Mouse (Mus musculus) brain, embryonic 14.5 days (tissue): ENCODE data around the gene Ppp3ca. TPM values are rescaled to one million over a fixed set of nuclear protein-coding genes. Genes with fewer than 3 reads are reported as not detected.
A peak's percentile ranks its signal among the peaks of the same experiment; 100 is the strongest.

Experiments used
- DNase-seq: peaks from one replicate; pipeline ENCODE4 v3.0.0-alpha.2; 2011; ENCODE audit warnings: low read depth
- CTCF ChIP-seq: fragments of 200-500 bp; IDR thresholded peaks from 2 replicates; pipeline ENCODE4 v1.5.1; 2012; ENCODE audit warnings: inconsistent platforms, mild to moderate bottlenecking, moderate library complexity, borderline replicate concordance; ENCODE audit not compliant: insufficient read depth, insufficient read length; ENCODE audit errors: extremely low read depth
- POLR2A ChIP-seq: fragments of 200-500 bp; IDR thresholded peaks from 2 replicates; pipeline ENCODE4 v1.6.1; 2012; ENCODE audit warnings: mild to moderate bottlenecking, inconsistent platforms, borderline replicate concordance; ENCODE audit not compliant: poor library complexity, insufficient read depth, insufficient read length, severe bottlenecking; ENCODE audit errors: extremely low read depth
- polyA plus RNA-seq: library from polyadenylated mRNA; depleted of rRNA; stranded (reverse); fragments of >200 nt; gene quantifications from 2 replicates; pipeline ENCODE4 v1.2.3, GENCODE M21; 2012

The Ppp3ca gene
- polyA plus RNA-seq, 1 experiment: 78.6 TPM

DNA sequence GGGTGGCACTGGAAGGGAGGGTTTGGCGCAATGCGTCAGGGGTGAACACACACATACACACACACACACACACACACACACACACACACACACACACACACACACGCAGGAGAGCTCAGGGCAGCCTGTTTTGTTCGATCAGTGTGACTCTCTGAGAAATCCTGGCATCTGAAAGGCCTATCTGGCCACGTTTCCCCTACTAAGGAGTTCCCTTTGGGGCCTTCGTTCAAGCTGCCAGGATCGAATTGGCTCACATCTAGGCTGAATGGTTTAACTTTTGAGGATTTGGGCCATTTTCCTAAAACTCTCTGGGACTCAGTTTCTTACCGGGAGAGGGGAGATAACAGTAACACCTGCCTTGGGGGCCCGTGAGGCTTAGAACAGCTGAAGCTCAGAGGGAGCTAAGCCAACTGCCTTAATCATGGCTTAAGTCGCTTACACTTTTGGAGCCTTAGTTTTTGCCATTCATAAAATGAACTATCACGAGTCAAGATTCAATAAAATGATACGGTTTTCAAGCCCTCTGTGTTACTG, 160.8 kb downstream of the Ppp3ca start:
- DNase-seq: peak; percentile 60
- no peak for TF ChIP-seq POLR2A
- no peak for TF ChIP-seq CTCF

DNA sequence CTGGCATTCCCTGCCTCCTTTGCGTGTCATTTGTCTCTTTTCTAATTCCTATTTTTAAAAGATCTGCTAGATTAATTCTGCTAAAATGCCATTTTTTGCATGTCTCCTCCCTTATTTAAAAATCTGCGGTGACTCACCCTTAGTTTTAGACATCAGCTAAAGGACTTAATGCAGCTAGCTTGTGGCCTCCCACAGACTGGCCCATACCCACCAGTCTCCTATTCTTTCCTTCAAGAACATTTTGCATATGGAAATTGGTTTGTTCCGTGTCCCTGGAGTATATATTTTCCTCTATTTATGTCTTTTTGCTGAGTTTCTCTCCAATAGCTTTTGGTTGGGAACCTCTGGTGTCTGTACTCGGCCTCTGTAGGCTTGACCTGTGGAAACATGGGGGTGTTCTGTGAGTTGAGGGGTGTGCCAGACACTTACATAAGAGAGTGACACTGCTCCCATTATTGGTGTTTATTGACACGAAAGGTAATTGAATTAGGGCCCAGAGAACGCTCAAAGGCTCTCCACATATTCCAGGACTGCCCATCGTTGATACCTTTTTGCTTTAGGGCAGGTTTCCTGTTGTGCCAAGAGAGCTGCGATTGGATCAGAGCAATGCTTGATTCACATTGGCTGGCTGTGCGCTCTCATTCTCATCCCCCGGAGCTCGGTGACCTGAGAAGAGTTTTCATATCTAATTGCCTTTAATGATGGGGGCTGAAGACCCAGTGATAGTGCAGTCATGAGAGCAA, 163.2 kb downstream of the Ppp3ca start:
- TF ChIP-seq POLR2A (no peak), CTCF (no peak)
- no peak for DNase-seq

DNA sequence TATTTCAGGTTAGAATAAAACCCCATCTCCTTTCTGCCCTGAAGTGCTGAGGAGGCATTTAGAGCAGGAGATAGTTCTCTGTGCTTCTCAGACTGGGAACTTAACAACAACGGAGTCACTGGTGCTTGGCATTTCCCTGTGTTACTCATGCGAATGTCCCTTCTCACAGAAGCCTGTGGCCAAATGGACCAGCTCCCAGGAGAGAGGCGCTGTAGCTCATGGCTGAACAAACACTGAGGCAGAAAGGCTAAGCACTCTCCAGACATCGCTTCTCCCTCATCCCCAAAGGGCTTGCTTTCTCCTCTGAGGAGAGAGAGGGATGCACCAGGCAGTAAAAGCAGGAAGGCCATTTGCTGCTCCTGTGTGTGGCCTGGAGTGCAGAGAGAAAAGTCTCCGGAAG, 164.0 kb downstream of the Ppp3ca start:
- TF ChIP-seq POLR2A (no peak), CTCF (no peak)
- peak; percentile 75 for DNase-seq

DNA sequence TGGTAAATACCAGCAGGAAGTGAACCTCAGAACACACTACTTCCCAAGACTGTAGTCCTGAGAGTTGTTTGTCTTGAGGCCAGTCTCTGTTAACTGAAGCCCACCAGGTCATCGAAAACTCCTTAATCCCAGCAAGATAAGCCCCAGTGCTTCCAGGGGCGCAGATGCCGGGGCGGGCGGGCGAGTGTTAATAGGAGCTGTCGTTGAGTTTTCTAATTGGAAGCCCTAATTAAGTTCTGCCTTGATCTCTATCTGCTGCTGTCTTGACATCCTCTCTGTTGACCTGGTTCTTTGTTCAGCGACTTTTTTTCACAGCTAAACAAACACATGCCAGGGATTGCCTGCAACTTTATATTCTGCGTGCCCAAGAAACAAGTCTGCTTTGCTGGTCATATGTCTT, 165.9 kb downstream of the Ppp3ca start:
- peak; percentile 79 for DNase-seq
- TF ChIP-seq POLR2A (no peak), CTCF (no peak)

DNA sequence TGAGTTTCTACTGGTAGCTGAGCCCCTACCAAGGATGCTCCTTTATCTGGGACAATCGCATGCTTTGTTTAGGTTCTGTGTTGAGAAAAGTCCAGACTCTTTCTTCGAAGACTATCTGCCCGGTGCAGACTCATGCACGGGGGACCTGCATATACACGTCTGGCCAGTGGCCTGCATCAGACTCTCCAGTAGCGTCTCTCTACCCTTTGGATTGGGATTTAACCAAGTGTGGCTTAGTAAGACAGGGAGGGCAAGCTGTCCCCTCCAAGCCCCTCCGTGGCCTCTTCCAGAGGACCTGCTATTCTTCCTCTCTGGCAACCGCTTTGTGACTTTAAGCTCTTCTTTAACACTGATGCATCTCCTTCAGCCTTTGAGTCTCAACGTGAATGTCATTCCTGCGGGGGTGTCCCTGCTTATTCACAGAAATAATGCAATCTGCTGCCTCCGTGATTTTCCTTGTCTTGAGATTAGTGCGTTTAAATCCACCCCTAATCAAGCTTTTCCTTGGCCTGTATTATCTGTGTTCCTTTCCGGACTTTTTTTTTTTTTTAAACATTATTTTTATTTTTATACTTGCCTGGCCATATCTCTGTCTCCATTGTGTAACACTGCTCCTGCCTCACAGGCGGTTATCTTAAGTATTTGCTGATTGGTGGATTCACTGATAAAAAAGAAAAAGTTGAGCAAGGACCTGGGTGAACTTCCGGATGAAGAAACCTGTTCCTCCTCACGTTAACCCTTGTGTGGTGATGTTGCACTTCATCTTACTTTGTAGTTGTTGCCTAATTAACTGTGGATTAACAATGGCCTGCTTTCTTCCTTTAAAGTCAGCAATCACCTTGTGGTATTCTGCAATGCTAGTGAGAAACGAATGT, 166.6 kb downstream of the Ppp3ca start:
- TF ChIP-seq POLR2A (no peak), CTCF (no peak)
- peak; percentile 38 for DNase-seq

DNA sequence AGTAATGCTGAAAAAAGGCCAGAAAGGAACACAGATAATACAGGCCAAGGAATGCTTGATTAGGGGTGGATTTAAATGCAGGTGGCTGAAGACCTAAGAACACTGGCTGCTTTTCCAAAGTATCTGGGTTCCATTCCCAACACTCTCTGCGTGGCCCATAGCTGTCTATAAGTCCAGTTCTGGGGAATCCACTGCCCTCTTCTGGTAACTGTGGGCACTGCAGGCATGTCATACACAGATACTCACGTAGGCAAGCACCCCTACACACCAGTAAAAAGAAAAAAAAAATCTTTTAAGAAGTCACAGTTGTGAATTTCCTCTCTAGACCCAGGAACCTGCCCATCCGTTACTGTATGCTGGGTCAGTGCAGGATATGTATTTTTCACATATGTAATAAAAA, 167.7 kb downstream of the Ppp3ca start:
- no peak for TF ChIP-seq POLR2A
- peak; percentile 52; the same call in 1 of the 2 replicates for TF ChIP-seq CTCF
- no peak for DNase-seq

DNA sequence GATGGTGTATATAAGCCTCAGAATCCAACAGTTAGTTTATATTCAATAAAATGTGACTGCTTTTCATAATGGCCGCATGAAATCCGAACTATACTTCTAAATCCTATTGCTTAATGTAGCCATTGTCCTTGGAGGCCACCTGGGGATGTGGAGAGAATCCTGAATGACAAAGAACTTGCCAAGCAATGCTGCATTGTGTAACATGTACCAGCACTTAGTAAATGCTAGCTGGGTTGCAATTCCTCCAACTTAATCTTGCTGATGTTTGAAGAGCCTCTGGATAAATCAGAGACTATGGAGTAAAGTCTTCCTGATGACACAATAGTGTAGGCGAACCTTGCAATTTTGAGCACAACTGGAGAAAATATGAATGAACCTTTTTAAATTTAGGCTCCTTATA, 171.4 kb downstream of the Ppp3ca start:
- no peak for DNase-seq
- TF ChIP-seq CTCF (no peak), POLR2A (no peak)

DNA sequence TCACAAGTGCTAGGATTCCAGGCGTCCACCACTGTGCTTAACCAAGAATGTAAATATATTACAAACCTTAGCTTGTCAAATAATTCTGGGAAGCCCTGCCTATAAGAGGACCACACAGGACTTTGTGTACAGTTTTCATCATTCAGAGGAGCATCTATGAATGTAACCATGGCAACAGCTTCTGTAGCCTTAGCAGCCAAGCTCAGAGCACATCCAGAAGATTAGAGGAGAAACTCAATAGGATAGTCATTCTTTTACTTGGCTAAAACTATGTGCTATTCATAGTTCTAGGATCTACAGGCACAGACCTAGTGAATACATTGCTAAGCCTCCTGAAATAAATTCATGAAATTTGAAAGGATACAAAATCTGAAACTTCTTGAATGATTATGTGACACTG, 172.5 kb downstream of the Ppp3ca start:
- TF ChIP-seq CTCF: no peak
- DNase-seq: peak; percentile 66

DNA sequence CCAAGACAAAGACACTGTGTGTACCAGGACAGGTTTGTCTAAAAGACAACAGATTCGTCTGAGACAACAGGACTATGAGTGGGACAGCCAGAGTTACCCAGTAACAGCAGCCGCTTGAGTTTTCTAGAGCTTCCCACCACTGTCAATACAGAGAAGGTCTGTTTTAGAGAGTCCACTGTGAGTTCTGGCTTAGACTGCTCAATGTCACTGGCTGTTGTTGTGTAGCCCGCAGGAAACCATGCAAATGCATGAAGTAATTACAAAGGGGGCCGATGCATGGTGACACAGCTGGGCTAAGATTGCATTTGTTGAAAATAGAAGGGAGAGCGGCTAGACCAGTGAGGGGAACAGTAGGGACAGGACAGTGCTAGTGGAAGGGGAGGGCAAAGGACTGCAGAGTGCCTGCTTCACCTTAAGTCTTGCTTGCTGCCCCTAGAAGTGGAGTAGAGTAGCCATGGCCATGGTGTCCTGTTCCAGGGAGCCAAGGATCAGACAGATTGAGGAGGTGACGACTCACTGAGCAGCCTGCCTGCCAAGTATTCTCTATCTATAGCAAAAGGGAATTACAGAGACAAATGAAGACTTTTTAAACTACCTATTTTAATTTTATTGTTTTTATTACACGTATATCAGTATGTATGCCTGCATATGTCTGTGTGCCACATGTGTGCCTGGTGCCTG, 174.0 kb downstream of the Ppp3ca start:
- DNase-seq: peak; percentile 57
- TF ChIP-seq POLR2A: no peak
- TF ChIP-seq CTCF: no peak

DNA sequence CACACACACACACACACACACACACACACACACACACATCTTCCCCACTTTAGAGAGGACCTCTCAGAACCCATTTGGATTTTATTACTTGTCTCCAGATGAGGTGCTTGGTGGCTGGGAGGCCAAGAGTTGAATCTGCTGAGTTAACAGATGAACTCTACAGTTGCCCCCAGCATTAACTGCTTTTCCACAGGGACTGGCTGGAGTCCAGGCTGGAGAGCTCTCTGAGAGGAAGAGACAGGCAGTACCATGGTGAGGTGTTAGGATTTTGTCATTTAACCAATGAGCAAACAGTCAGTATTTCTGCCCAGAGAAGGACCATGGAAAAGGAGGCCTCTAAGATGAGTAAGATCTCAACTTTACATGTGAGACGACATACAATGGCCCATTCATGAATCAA, 179.1 kb downstream of the Ppp3ca start:
- no peak for DNase-seq
- TF ChIP-seq POLR2A: no peak
- TF ChIP-seq CTCF: no peak

DNA sequence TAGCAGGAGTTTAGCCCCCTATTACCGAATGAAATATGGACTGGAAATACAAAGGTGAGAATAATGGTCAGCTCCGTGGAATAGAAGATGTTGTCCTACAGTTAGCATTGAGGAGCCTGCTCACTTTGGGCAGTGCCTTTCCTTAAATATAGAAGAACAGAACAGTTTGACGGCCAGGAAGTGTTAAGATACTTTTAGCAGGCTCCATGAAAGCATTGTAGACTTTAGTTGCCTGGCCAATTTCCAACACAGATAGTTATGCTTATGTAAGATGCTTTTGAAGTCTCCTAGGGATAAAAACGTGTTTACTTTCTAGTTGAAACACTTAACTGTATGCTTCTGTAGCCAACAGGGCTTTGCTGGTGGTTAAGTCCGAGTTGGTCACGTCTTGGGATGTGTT, 183.0 kb downstream of the Ppp3ca start:
- DNase-seq: no peak
- TF ChIP-seq CTCF (no peak), POLR2A (no peak)
